Mouse (Mus musculus) erythroblast, embryonic 14.5 days (primary cell): ENCODE measurements around the gene Slc22a7.

Experiments
- GATA1 ChIP-seq: IDR thresholded peaks from 2 replicates; pipeline ENCODE4 v1.6.1; 2012; ENCODE audit warnings: low read length, inconsistent platforms, mixed read lengths
- TAL1 ChIP-seq: IDR thresholded peaks from 3 replicates; pipeline ENCODE4 v1.6.1; 2012; ENCODE audit warnings: low read length, inconsistent platforms, mixed read lengths

DNA sequence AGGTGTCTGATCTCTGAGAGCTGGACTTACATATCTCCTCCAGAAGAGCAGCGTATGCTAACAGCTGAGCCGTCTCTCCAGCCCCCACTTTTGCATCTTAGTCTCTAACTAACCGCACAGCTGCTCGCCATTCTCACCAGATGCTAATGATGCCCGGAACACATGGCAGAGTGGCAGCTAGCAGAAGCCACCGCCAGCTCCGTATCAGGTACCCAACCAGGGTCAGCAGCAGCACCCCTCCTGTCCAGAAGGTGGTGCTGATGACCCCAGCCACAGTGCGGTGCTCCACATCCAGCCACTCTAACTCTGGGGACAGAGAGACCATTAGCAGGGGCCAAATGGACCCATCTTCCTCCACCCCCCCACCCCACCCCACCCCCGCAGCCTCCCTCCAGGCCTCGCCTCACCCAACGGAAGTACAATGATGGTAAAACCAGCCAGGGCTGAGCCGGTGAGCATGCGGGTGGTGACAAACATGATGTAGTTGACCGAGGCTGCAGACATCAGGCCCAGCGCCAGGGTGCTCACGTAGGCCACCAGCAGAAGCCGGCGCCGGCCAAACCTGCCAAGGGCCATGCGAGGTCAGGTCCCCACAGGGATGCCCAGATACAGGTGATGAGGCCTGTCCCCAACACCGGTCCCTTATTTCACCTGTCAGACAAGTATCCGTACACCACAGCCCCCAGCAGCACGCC lies 1.4 kb downstream of the Slc22a7 start:
- TF ChIP-seq GATA1 (no peak), TAL1 (no peak)
